Mouse (Mus musculus) neural tube, embryonic 15.5 days (tissue): ENCODE data around the gene Tsen34. TPM values are rescaled to one million over a fixed set of nuclear protein-coding genes. Genes with fewer than 3 reads are reported as not detected.
A peak's percentile ranks its signal among the peaks of the same experiment; 100 is the strongest.
"Not testable (repeated sequence)": the region's sequence is repeated elsewhere in the genome, so short reads cannot be mapped to it uniquely, and the experiment has no call there.

Source experiments
- ATAC-seq: fragments of 200-750 bp; cut with Nextera tagmentation; 2 replicates; pipeline ENCODE4 v1.8.0; 2017; ENCODE audit warnings: mild to moderate bottlenecking, moderate TSS enrichment, moderate library complexity; ENCODE audit not compliant: low FRiP score
- H3K27ac ChIP-seq: fragments of 300-500 bp; sonication (generic); replicated peaks from 2 replicates; pipeline ENCODE4 v1.5.1; 2015; ENCODE audit warnings: mild to moderate bottlenecking, inconsistent platforms
- H3K27me3 ChIP-seq: fragments of 300-500 bp; sonication (generic); replicated peaks from 2 replicates; pipeline ENCODE4 v1.6.1; 2015; ENCODE audit warnings: inconsistent platforms
- H3K36me3 ChIP-seq: fragments of 300-500 bp; sonication (generic); 2 replicates; pipeline ENCODE4 v1.6.1; 2015; ENCODE audit warnings: inconsistent platforms
- H3K4me1 ChIP-seq: fragments of 300-500 bp; sonication (generic); 2 replicates; pipeline ENCODE4 v1.6.1; 2015; ENCODE audit warnings: inconsistent platforms
- H3K4me2 ChIP-seq: fragments of 300-500 bp; sonication (generic); 2 replicates; pipeline ENCODE4 v1.6.1; 2015; ENCODE audit warnings: inconsistent platforms, mild to moderate bottlenecking, moderate library complexity
- H3K4me3 ChIP-seq: fragments of 300-500 bp; sonication (generic); replicated peaks from 2 replicates; pipeline ENCODE4 v1.5.1; 2015; ENCODE audit warnings: mild to moderate bottlenecking, inconsistent platforms
- H3K9ac ChIP-seq: fragments of 300-500 bp; sonication (generic); replicated peaks from 2 replicates; pipeline ENCODE4 v1.6.1; 2015; ENCODE audit warnings: mild to moderate bottlenecking, inconsistent platforms
- H3K9me3 ChIP-seq: fragments of 300-500 bp; sonication (generic); replicated peaks from 2 replicates; pipeline ENCODE4 v1.6.1; 2016; ENCODE audit warnings: inconsistent platforms
- WGBS: fragments of 180-500 bp; shearing (Covaris S2); methylation state at CpG from one replicate; pipeline ENCODE4 v1.1.7; 2015; ENCODE audit warnings: mixed read lengths; 5-methylcytosine and 5-hydroxymethylcytosine counted together
- polyA plus RNA-seq: library from polyadenylated mRNA; unstranded; fragments of >200 nt; fragmentation: Nextera tagmentation; extraction: Ambion mirVana; gene quantifications from 2 replicates; pipeline ENCODE4 v1.2.1, GENCODE M21; 2015

Tsen34 gene
- polyA plus RNA-seq, 1 experiment from 2014 or later = 295 TPM

GRCm38 (mm10) chr7:3692987-3693808 lies 535 bp downstream of the Tsen34 start, which contains the start of gene Mboat7:
Gene Mboat7 (minus strand): TSS chr7:3693523.
- no peaks in the 10 kb centered on the region for H3K27me3 ChIP-seq
- H3K27ac ChIP-seq = peak within 1 kb of the TSS; percentile 96
- peak within 1 kb of the TSS; percentile 81 for H3K9ac ChIP-seq
- peak within 1 kb of the TSS; percentile 69 for H3K4me3 ChIP-seq
- H3K36me3 ChIP-seq = peaks cover 28% of the 10 kb centered on the region
- peaks cover 42% of the 10 kb centered on the region for H3K4me1 ChIP-seq
- ATAC-seq = peak; percentile 92
- WGBS = under 1% methylated on average over 55 of the region's 55 CpGs
- H3K9me3 ChIP-seq = no peaks in the 10 kb centered on the region
- peak within 1 kb of the TSS; percentile 79 for H3K4me2 ChIP-seq

GRCm38 (mm10) chr7:3693809-3694075 lies 1.1 kb downstream of the Tsen34 start:
- H3K9me3 ChIP-seq = no peaks in the 10 kb centered on the region
- H3K27ac ChIP-seq = peak overlapping the region; percentile 96
- peaks cover 29% of the 10 kb centered on the region for H3K36me3 ChIP-seq
- under 1% methylated on average over 18 of the region's 18 CpGs for WGBS
- no peaks in the 10 kb centered on the region for H3K27me3 ChIP-seq
- H3K4me1 ChIP-seq = peaks cover 42% of the 10 kb centered on the region
- no peak for ATAC-seq
- peak overlapping the region; percentile 81 for H3K9ac ChIP-seq
- peak overlapping the region; percentile 69 for H3K4me3 ChIP-seq
- H3K4me2 ChIP-seq = peak overlapping the region; percentile 79

- H3K4me1 ChIP-seq = peaks cover 42% of the 10 kb centered on the region
- peak overlapping the region; percentile 69 for H3K4me3 ChIP-seq
- ATAC-seq = peak; percentile 48
- no peaks in the 10 kb centered on the region for H3K9me3 ChIP-seq
- under 1% methylated on average over 51 of the region's 55 CpGs for WGBS
- H3K9ac ChIP-seq = peak overlapping the region; percentile 81
- no peaks in the 10 kb centered on the region for H3K27me3 ChIP-seq
- H3K36me3 ChIP-seq = peaks cover 30% of the 10 kb centered on the region
- H3K4me2 ChIP-seq = peak overlapping the region; percentile 79
- H3K27ac ChIP-seq = peak overlapping the region; percentile 96
These were observed 1.6 kb downstream of the Tsen34 start for GRCm38 (mm10) chr7:3694076-3694948.

- H3K4me2 ChIP-seq = peak overlapping the region; percentile 79
- peak overlapping the region; percentile 96 for H3K27ac ChIP-seq
- peaks cover 31% of the 10 kb centered on the region for H3K36me3 ChIP-seq
- 4% methylated on average over 9 of the region's 9 CpGs for WGBS
- H3K4me3 ChIP-seq = peak overlapping the region; percentile 69
- not testable (repeated sequence) for ATAC-seq, H3K9me3 ChIP-seq, H3K27me3 ChIP-seq
- H3K9ac ChIP-seq = peak overlapping the region; percentile 81
- H3K4me1 ChIP-seq = peaks cover 42% of the 10 kb centered on the region
These were observed 2.3 kb downstream of the Tsen34 start for GRCm38 (mm10) chr7:3694949-3695305.

GRCm38 (mm10) chr7:3698471-3698870 lies 5.8 kb downstream of the Tsen34 start:
- Histone ChIP-seq H3K4me2 (no peak overlapping the region), H3K9me3 (no peaks in the 10 kb centered on the region), H3K27me3 (no peaks in the 10 kb centered on the region), H3K4me1 (peaks cover 22% of the 10 kb centered on the region), H3K9ac (no peak overlapping the region), H3K36me3 (peaks cover 46% of the 10 kb centered on the region), H3K27ac (no peak overlapping the region), H3K4me3 (no peak overlapping the region)
- ATAC-seq = no peak
- 91% methylated on average over 6 of the region's 6 CpGs for WGBS

- ATAC-seq = peak; percentile 36; the same call in 1 of the 2 replicates
- Histone ChIP-seq H3K4me3 (peak overlapping the region; percentile 77), H3K27me3 (no peaks in the 10 kb centered on the region), H3K9ac (peak overlapping the region; percentile 74), H3K4me2 (peak overlapping the region; percentile 78), H3K4me1 (peaks cover 23% of the 10 kb centered on the region), H3K9me3 (no peaks in the 10 kb centered on the region), H3K27ac (peak overlapping the region; percentile 95), H3K36me3 (peaks cover 43% of the 10 kb centered on the region)
- WGBS = 19% methylated on average over 6 of the region's 6 CpGs
These were observed 10.7 kb downstream of the Tsen34 start for GRCm38 (mm10) chr7:3703148-3703878.

GRCm38 (mm10) chr7:3703879-3704441 lies 11.3 kb downstream of the Tsen34 start, which contains the start of gene Rps9:
Gene Rps9 (plus strand): TSS chr7:3703993.
- Histone ChIP-seq H3K9ac (peak within 1 kb of the TSS; percentile 74), H3K27me3 (no peaks in the 10 kb centered on the region), H3K36me3 (peaks cover 38% of the 10 kb centered on the region), H3K4me3 (peak within 1 kb of the TSS; percentile 77), H3K4me2 (peak within 1 kb of the TSS; percentile 78), H3K9me3 (no peaks in the 10 kb centered on the region), H3K27ac (peak within 1 kb of the TSS; percentile 95), H3K4me1 (peaks cover 23% of the 10 kb centered on the region)
- ATAC-seq = peak; percentile 95
- WGBS = 1% methylated on average over 42 of the region's 42 CpGs

- Histone ChIP-seq H3K27ac (peak overlapping the region; percentile 95), H3K4me2 (peak overlapping the region; percentile 78), H3K4me3 (peak overlapping the region; percentile 77), H3K4me1 (peaks cover 23% of the 10 kb centered on the region), H3K27me3 (no peaks in the 10 kb centered on the region), H3K9me3 (no peaks in the 10 kb centered on the region), H3K36me3 (peaks cover 38% of the 10 kb centered on the region), H3K9ac (peak overlapping the region; percentile 74)
- 3% methylated on average over 20 of the region's 20 CpGs for WGBS
- ATAC-seq = peak; percentile 73
These were observed 11.8 kb downstream of the Tsen34 start for GRCm38 (mm10) chr7:3704475-3704874.

GRCm38 (mm10) chr7:3705461-3705860 lies 12.8 kb downstream of the Tsen34 start:
- not testable (repeated sequence) for H3K27me3 ChIP-seq, H3K27ac ChIP-seq, H3K9me3 ChIP-seq, ATAC-seq
- H3K4me1 ChIP-seq = peaks cover 23% of the 10 kb centered on the region
- H3K36me3 ChIP-seq = peaks cover 32% of the 10 kb centered on the region
- H3K4me3 ChIP-seq = peak overlapping the region; percentile 77
- WGBS = 5% methylated on average over 7 of the region's 7 CpGs
- H3K9ac ChIP-seq = peak overlapping the region; percentile 74
- peak overlapping the region; percentile 78 for H3K4me2 ChIP-seq

GRCm38 (mm10) chr7:3705911-3706310 lies 13.2 kb downstream of the Tsen34 start:
- Histone ChIP-seq H3K4me1 (peaks cover 23% of the 10 kb centered on the region), H3K27me3 (no peaks in the 10 kb centered on the region), H3K9ac (peak overlapping the region; percentile 74), H3K36me3 (peaks cover 30% of the 10 kb centered on the region), H3K4me3 (peak overlapping the region; percentile 77), H3K9me3 (no peaks in the 10 kb centered on the region), H3K27ac (no peak overlapping the region), H3K4me2 (peak overlapping the region; percentile 78)
- WGBS = 33% methylated on average over 6 of the region's 6 CpGs
- ATAC-seq = no peak
